Mouse (Mus musculus) macrophage (primary cell): ENCODE measurements around the gene Thrsp. TPM values are rescaled to one million over a fixed set of nuclear protein-coding genes. Genes with fewer than 3 reads are reported as not detected.
"Not testable (repeated sequence)": the region's sequence is repeated elsewhere in the genome, so short reads cannot be mapped to it uniquely, and the experiment has no call there.

Experiments
- H3K27ac ChIP-seq: fragments of 350-480 bp; formaldehyde crosslinking; 2 replicates; pipeline ENCODE4 v1.9.0; 2021
- H3K36me3 ChIP-seq: fragments of 350-480 bp; formaldehyde crosslinking; 2 replicates; pipeline ENCODE4 v1.9.0; 2021; ENCODE audit errors: inconsistent target
- H3K4me3 ChIP-seq: fragments of 350-480 bp; formaldehyde crosslinking; 2 replicates; pipeline ENCODE4 v1.9.0; 2021; ENCODE audit errors: inconsistent target
- H3K79me2 ChIP-seq: fragments of 350-480 bp; formaldehyde crosslinking; 2 replicates; pipeline ENCODE4 v1.9.0; 2021; ENCODE audit errors: inconsistent target
- WGBS: methylation state at CpG from one replicate; pipeline ENCODE4 v1.1.7; 2026; ENCODE audit warnings: inconsistent platforms; ENCODE audit not compliant: missing documents; 5-methylcytosine and 5-hydroxymethylcytosine counted together
- polyA plus RNA-seq: library from polyadenylated mRNA; stranded (reverse); fragments of 250-400 nt; gene quantifications from 3 replicates; pipeline ENCODE4 v1.2.4, GENCODE M21; 2018; ENCODE audit warnings: inconsistent platforms
- total RNA-seq, 78 experiments: library from RNA; depleted of rRNA; stranded (reverse); fragments of 250-400 nt; gene quantifications; 1 replicate in 9 of 78; 2 replicates in 24 of 78; 3 replicates in 43 of 78; 4 replicates in 2 of 78; pipeline ENCODE4 v1.2.4; 2018; ENCODE audit warnings: inconsistent platforms in 56 of 78

Gene Thrsp
- not detected for total RNA-seq (2018; cell fraction: chromatin; rRNA removed)
- not detected for total RNA-seq (2018; cell fraction: cytosol; rRNA removed)
- total RNA-seq (2018; cell fraction: nucleus; rRNA removed) = not detected
- polyA plus RNA-seq = not detected in 3 replicates

DNA sequence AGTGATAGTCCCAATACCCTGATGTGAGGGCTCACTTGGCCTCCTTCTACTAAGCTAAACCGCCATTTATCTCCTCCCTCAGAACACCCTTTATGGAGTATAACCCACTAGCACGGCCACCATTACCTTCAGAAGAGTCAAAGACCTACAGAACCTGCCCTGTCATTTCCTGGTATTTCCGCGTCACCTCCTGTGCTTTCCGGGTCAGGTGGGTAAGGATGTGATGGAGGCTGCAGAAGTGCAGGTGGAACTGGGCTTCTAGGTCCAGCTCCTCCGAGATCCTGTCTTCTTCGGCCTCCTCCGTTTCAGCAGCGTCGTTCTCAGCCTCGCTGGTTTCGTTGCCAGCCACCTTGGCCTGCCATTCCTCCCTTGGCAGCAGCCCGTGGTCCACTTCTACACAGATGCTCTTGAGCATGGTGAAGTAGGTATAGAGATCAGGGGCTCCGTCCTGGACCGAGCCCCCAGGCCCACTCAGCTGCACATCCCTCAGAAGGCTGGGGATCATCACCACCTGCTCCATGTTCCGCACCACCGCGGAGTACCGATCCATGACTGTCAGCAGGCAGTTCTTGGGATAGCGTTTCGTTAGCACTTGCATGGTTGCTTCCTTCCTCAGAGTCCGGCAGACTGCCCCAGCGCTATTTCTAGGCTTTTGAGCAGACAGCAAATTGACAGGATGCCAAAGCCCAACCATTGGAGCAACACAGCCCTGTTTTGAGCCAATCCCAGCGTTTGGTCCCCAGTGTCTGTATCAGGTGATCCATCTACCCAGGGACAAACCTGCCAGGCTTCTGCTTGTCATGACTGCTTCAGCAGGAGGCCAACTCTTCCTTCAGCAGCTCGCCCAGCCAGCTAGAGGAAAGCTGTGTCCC, at the start of gene Thrsp:
Gene Thrsp (minus strand): TSS at position 825 of the 872 bp plus-strand sequence.
- H3K27ac ChIP-seq = no peak within 1 kb of the TSS
- no peaks in the 10 kb centered on the region for H3K36me3 ChIP-seq
- no peaks in the 10 kb centered on the region for H3K79me2 ChIP-seq
- WGBS = 76% methylated on average over 25 of the region's 25 CpGs
- no peak within 1 kb of the TSS for H3K4me3 ChIP-seq

- H3K4me3 ChIP-seq = no peak overlapping the region
- no peak overlapping the region for H3K27ac ChIP-seq
- H3K36me3 ChIP-seq = no peaks in the 10 kb centered on the region
- 36% methylated on average over 3 of the region's 3 CpGs for WGBS
- no peaks in the 10 kb centered on the region for H3K79me2 ChIP-seq
Observed at GRCm38 (mm10) chr7:97455577-97455976, 38.0 kb upstream of the Thrsp start.

DNA sequence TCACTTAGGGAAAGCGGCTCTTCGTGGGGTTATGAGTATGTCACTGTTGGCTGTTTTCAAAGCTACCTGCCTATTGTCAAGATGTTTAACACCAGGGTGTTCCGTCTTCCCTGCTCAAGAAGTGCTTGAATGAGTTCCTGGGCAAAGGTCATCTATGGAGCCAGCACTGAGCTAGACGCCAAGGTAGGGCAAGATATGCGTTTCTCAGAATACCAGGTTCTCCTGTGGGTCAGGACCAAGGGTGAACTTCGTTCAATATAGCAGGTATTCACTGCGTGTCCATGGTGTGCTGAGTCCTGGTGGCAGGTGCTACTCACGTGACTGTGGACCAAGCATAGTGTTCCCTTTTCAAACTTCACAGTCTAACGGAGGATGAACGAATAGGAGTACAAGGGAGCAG, 37.3 kb upstream of the Thrsp start:
- Histone ChIP-seq H3K36me3 (no peaks in the 10 kb centered on the region), H3K27ac (no peak overlapping the region), H3K4me3 (no peak overlapping the region), H3K79me2 (no peaks in the 10 kb centered on the region)
- WGBS = 94% methylated on average over 10 of the region's 10 CpGs

GRCm38 (mm10) chr7:97453141-97453921, 35.8 kb upstream of the Thrsp start:
- Histone ChIP-seq H3K36me3 (no peaks in the 10 kb centered on the region), H3K4me3 (peak overlapping the region; percentile 33), H3K79me2 (no peaks in the 10 kb centered on the region), H3K27ac (no peak overlapping the region)
- 3% methylated on average over 27 of the region's 27 CpGs for WGBS

- H3K4me3 ChIP-seq = no peak overlapping the region
- WGBS = 50% methylated on average over 6 of the region's 6 CpGs
- no peak overlapping the region for H3K27ac ChIP-seq
- no peaks in the 10 kb centered on the region for H3K79me2 ChIP-seq
- H3K36me3 ChIP-seq = no peaks in the 10 kb centered on the region
Observed at GRCm38 (mm10) chr7:97452196-97452595, 34.7 kb upstream of the Thrsp start.

- H3K36me3 ChIP-seq, H3K4me3 ChIP-seq, H3K27ac ChIP-seq, H3K79me2 ChIP-seq: not testable (repeated sequence)
- 94% methylated on average over 2 of the region's 2 CpGs for WGBS
Observed at GRCm38 (mm10) chr7:97451023-97451422, 33.5 kb upstream of the Thrsp start, which contains the start of gene Kctd14. TSS of gene Kctd14 (plus strand) at chr7:97451323.

- WGBS = 72% methylated on average over 6 of the region's 6 CpGs
- Histone ChIP-seq H3K27ac (no peak overlapping the region), H3K79me2 (no peaks in the 10 kb centered on the region), H3K4me3 (no peak overlapping the region), H3K36me3 (no peaks in the 10 kb centered on the region)
Observed at GRCm38 (mm10) chr7:97447050-97447531, 29.6 kb upstream of the Thrsp start.

- Histone ChIP-seq H3K79me2 (no peaks in the 10 kb centered on the region), H3K4me3 (no peak overlapping the region), H3K27ac (no peak overlapping the region), H3K36me3 (no peaks in the 10 kb centered on the region)
- WGBS = 30% methylated on average over 6 of the region's 6 CpGs
Observed at GRCm38 (mm10) chr7:97446171-97446925, 28.8 kb upstream of the Thrsp start.

- Histone ChIP-seq H3K79me2 (no peaks in the 10 kb centered on the region), H3K36me3 (no peaks in the 10 kb centered on the region), H3K27ac (no peak overlapping the region), H3K4me3 (no peak overlapping the region)
Observed at GRCm38 (mm10) chr7:97438986-97439385, 21.5 kb upstream of the Thrsp start.

GRCm38 (mm10) chr7:97434517-97434916, 17.0 kb upstream of the Thrsp start:
- Histone ChIP-seq H3K27ac (no peak overlapping the region), H3K79me2 (no peaks in the 10 kb centered on the region), H3K36me3 (no peaks in the 10 kb centered on the region), H3K4me3 (no peak overlapping the region)
- WGBS = 38% methylated on average over 10 of the region's 10 CpGs

DNA sequence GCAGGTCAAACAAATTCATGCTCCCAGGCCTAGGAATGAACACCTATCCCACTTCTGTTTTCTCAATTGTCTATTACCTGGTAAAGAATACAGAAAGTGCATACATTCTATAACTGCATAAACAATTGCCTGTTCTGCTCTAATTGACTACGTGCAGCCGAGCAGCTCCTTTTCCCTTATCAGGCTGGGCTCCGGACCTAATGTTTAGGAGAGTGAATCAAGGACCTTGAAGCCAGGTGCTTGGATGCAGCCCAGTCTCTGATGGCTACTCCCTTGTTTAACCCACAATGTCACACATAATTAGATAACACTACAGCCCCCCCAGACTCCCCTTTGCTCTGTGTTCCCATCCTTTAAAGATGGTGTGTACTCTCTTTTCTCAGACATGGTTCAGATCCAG, 16.0 kb upstream of the Thrsp start:
- not testable (repeated sequence) for H3K4me3 ChIP-seq, H3K27ac ChIP-seq, H3K36me3 ChIP-seq, H3K79me2 ChIP-seq
- 89% methylated on average over 3 of the region's 3 CpGs for WGBS

GRCm38 (mm10) chr7:97429705-97430104, 12.2 kb upstream of the Thrsp start:
- no peaks in the 10 kb centered on the region for H3K79me2 ChIP-seq
- no peak overlapping the region for H3K4me3 ChIP-seq
- H3K27ac ChIP-seq = no peak overlapping the region
- H3K36me3 ChIP-seq = no peaks in the 10 kb centered on the region
- WGBS = 14% methylated on average over 5 of the region's 5 CpGs

- Histone ChIP-seq H3K4me3 (no peak overlapping the region), H3K79me2 (no peaks in the 10 kb centered on the region), H3K27ac (no peak overlapping the region), H3K36me3 (no peaks in the 10 kb centered on the region)
- WGBS = 98% methylated on average over 5 of the region's 5 CpGs
Observed at GRCm38 (mm10) chr7:97427778-97428420, 10.4 kb upstream of the Thrsp start.

GRCm38 (mm10) chr7:97427296-97427695, 9.8 kb upstream of the Thrsp start:
- 82% methylated on average over 6 of the region's 6 CpGs for WGBS
- Histone ChIP-seq H3K4me3 (no peak overlapping the region), H3K27ac (no peak overlapping the region), H3K79me2 (no peaks in the 10 kb centered on the region), H3K36me3 (no peaks in the 10 kb centered on the region)
